Mouse (Mus musculus) kidney, postnatal 0 days (tissue): Measurements from ENCODE around the gene Ica1. TPM values are rescaled to one million over a fixed set of nuclear protein-coding genes. Genes with fewer than 3 reads are reported as not detected.
A peak's percentile ranks its signal among the peaks of the same experiment; 100 is the strongest.

ENCODE experiments used
- ATAC-seq: fragments of 200-750 bp; cut with Nextera tagmentation; replicated peaks from 2 replicates; pipeline ENCODE4 v1.8.0; 2017; ENCODE audit warnings: low read depth, moderate number of reproducible peaks, moderate TSS enrichment, moderate library complexity; ENCODE audit not compliant: low FRiP score
- DNase-seq: peaks from one replicate; pipeline ENCODE4 v3.0.0-alpha.2; 2016; ENCODE audit warnings: low spot score
- H3K27ac ChIP-seq: fragments of 300-500 bp; sonication (generic); 2 replicates; pipeline ENCODE4 v1.5.1; 2014; ENCODE audit warnings: mild to moderate bottlenecking
- H3K27me3 ChIP-seq: fragments of 300-500 bp; sonication (generic); 2 replicates; pipeline ENCODE4 v1.6.1; 2014; ENCODE audit warnings: low read length, mixed read lengths; ENCODE audit not compliant: insufficient read depth
- H3K36me3 ChIP-seq: fragments of 300-500 bp; sonication (generic); 2 replicates; pipeline ENCODE4 v1.6.1; 2014; ENCODE audit warnings: low read length, mixed read lengths; ENCODE audit not compliant: insufficient read depth
- H3K4me1 ChIP-seq: fragments of 300-500 bp; sonication (generic); replicated peaks from 2 replicates; pipeline ENCODE4 v1.6.1; 2014; ENCODE audit warnings: antibody characterized with exemption, low read length, mixed read lengths; ENCODE audit not compliant: insufficient read depth
- H3K4me2 ChIP-seq: fragments of 300-500 bp; sonication (generic); 2 replicates; pipeline ENCODE4 v1.6.1; 2014; ENCODE audit warnings: mild to moderate bottlenecking, low read length, moderate library complexity, mixed read lengths
- H3K4me3 ChIP-seq: fragments of 300-500 bp; sonication (generic); replicated peaks from 2 replicates; pipeline ENCODE4 v1.5.1; 2014; ENCODE audit warnings: low read depth, low read length
- H3K9ac ChIP-seq: fragments of 300-500 bp; sonication (generic); 2 replicates; pipeline ENCODE4 v1.6.1; 2014; ENCODE audit warnings: low read depth, low read length
- H3K9me3 ChIP-seq: fragments of 300-500 bp; sonication (generic); replicated peaks from 2 replicates; pipeline ENCODE4 v1.6.1; 2016; ENCODE audit warnings: low read length, inconsistent platforms, mixed read lengths
- CTCF ChIP-seq: IDR thresholded peaks from 2 replicates; pipeline ENCODE4 v1.5.1; 2016; ENCODE audit warnings: antibody characterized with exemption, low read depth, mild to moderate bottlenecking, moderate library complexity
- WGBS: fragments of 180-500 bp; shearing (Covaris S2); extraction: QIAGEN DNeasy Blood & Tissue Kit; methylation state at CpG from one replicate; pipeline ENCODE4 v1.1.7; 2014; 5-methylcytosine and 5-hydroxymethylcytosine counted together
- polyA plus RNA-seq: library from polyadenylated mRNA; unstranded; fragments of >200 nt; fragmentation: Nextera tagmentation; extraction: Ambion mirVana; gene quantifications from 2 replicates; pipeline ENCODE4 v1.2.1, GENCODE M21; 2015

Gene Ica1
- polyA plus RNA-seq: 27.8 and 30.1 TPM in 2 replicates

- peak within 1 kb of the TSS; percentile 94 for H3K4me2 ChIP-seq
- TF ChIP-seq CTCF: no peak
- no peaks in the 10 kb centered on the region for H3K4me1 ChIP-seq
- no peaks in the 10 kb centered on the region for H3K27me3 ChIP-seq
- H3K9me3 ChIP-seq: no peaks in the 10 kb centered on the region
- H3K36me3 ChIP-seq: no peaks in the 10 kb centered on the region
- DNase-seq: no peak
- peak within 1 kb of the TSS; percentile 65 for H3K9ac ChIP-seq
- peak within 1 kb of the TSS; percentile 51; the same call in 1 of the 2 replicates for H3K27ac ChIP-seq
- ATAC-seq: no peak
- 1% methylated on average over 16 of the region's 16 CpGs for WGBS
- H3K4me3 ChIP-seq: peak within 1 kb of the TSS; percentile 60
These were observed at the start of gene Ica1 for GRCm38 (mm10) chr6:8778296-8778649. Ica1 (minus strand) TSS chr6:8778488.

GRCm38 (mm10) chr6:8819866-8820265 is 41.6 kb upstream of the Ica1 start:
- no peak for DNase-seq
- no peak overlapping the region for H3K27ac ChIP-seq
- no peak overlapping the region for H3K9ac ChIP-seq
- 86% methylated on average over 2 of the region's 2 CpGs for WGBS
- H3K36me3 ChIP-seq: no peaks in the 10 kb centered on the region
- no peaks in the 10 kb centered on the region for H3K27me3 ChIP-seq
- no peak for TF ChIP-seq CTCF
- H3K4me2 ChIP-seq: no peak overlapping the region
- no peak for ATAC-seq
- H3K9me3 ChIP-seq: no peaks in the 10 kb centered on the region
- no peaks in the 10 kb centered on the region for H3K4me1 ChIP-seq
- no peak overlapping the region for H3K4me3 ChIP-seq

GRCm38 (mm10) chr6:8814332-8815002 is 36.2 kb upstream of the Ica1 start:
- Histone ChIP-seq H3K9me3 (no peaks in the 10 kb centered on the region), H3K27me3 (no peaks in the 10 kb centered on the region), H3K27ac (no peak overlapping the region), H3K36me3 (no peaks in the 10 kb centered on the region), H3K4me1 (no peaks in the 10 kb centered on the region), H3K4me2 (no peak overlapping the region), H3K9ac (no peak overlapping the region), H3K4me3 (no peak overlapping the region)
- WGBS: 58% methylated on average over 6 of the region's 6 CpGs
- no peak for TF ChIP-seq CTCF
- DNase-seq (peak; percentile 63), ATAC-seq (no peak)

- no peak for TF ChIP-seq CTCF
- Histone ChIP-seq H3K9ac (no peak overlapping the region), H3K4me1 (no peaks in the 10 kb centered on the region), H3K4me2 (no peak overlapping the region), H3K27me3 (no peaks in the 10 kb centered on the region), H3K9me3 (no peaks in the 10 kb centered on the region), H3K4me3 (no peak overlapping the region), H3K27ac (no peak overlapping the region), H3K36me3 (no peaks in the 10 kb centered on the region)
- ATAC-seq: no peak; the same call in 1 of the 2 replicates
- peak; percentile 51 for DNase-seq
- 32% methylated on average over 3 of the region's 3 CpGs for WGBS
These were observed 24.4 kb upstream of the Ica1 start for GRCm38 (mm10) chr6:8802561-8803150.

GRCm38 (mm10) chr6:8792385-8792784 is 14.1 kb upstream of the Ica1 start:
- WGBS: 94% methylated on average over 5 of the region's 5 CpGs
- Histone ChIP-seq H3K4me3 (no peak overlapping the region), H3K36me3 (no peaks in the 10 kb centered on the region), H3K9ac (no peak overlapping the region), H3K27ac (no peak overlapping the region), H3K27me3 (no peaks in the 10 kb centered on the region), H3K4me1 (no peaks in the 10 kb centered on the region), H3K9me3 (no peaks in the 10 kb centered on the region), H3K4me2 (no peak overlapping the region)
- no peak for TF ChIP-seq CTCF
- DNase-seq (no peak), ATAC-seq (no peak)

GRCm38 (mm10) chr6:8791781-8792180 is 13.5 kb upstream of the Ica1 start:
- no peak for DNase-seq
- H3K27ac ChIP-seq: no peak overlapping the region
- no peak overlapping the region for H3K4me2 ChIP-seq
- H3K4me1 ChIP-seq: no peaks in the 10 kb centered on the region
- 91% methylated on average over 3 of the region's 3 CpGs for WGBS
- H3K27me3 ChIP-seq: no peaks in the 10 kb centered on the region
- ATAC-seq: no peak
- H3K9ac ChIP-seq: no peak overlapping the region
- no peak for TF ChIP-seq CTCF
- no peak overlapping the region for H3K4me3 ChIP-seq
- no peaks in the 10 kb centered on the region for H3K9me3 ChIP-seq
- no peaks in the 10 kb centered on the region for H3K36me3 ChIP-seq

- Histone ChIP-seq H3K4me1 (no peaks in the 10 kb centered on the region), H3K27ac (no peak overlapping the region), H3K36me3 (no peaks in the 10 kb centered on the region), H3K4me3 (no peak overlapping the region), H3K9me3 (no peaks in the 10 kb centered on the region), H3K4me2 (no peak overlapping the region), H3K9ac (no peak overlapping the region), H3K27me3 (no peaks in the 10 kb centered on the region)
- no peak for DNase-seq
- no peak for TF ChIP-seq CTCF
- ATAC-seq: no peak
These were observed 2.3 kb upstream of the Ica1 start for GRCm38 (mm10) chr6:8780618-8781017.
